Mouse (Mus musculus) midbrain, embryonic 16.5 days (tissue): ENCODE data around the gene Sema6d. TPM values are rescaled to one million over a fixed set of nuclear protein-coding genes. Genes with fewer than 3 reads are reported as not detected.

Experiments
- ATAC-seq: fragments of 200-750 bp; cut with Nextera tagmentation; 2 replicates; pipeline ENCODE4 v1.8.0; 2017; ENCODE audit warnings: moderate TSS enrichment
- H3K27ac ChIP-seq: fragments of 300-500 bp; sonication (generic); 2 replicates; pipeline ENCODE4 v1.5.1; 2014; ENCODE audit warnings: mild to moderate bottlenecking, low read length, mixed read lengths
- H3K27me3 ChIP-seq: fragments of 300-500 bp; sonication (generic); 2 replicates; pipeline ENCODE4 v1.6.1; 2014; ENCODE audit warnings: low read depth, low read length, mixed read lengths; ENCODE audit not compliant: control insufficient read depth, insufficient read depth
- H3K36me3 ChIP-seq: fragments of 300-500 bp; sonication (generic); 2 replicates; pipeline ENCODE4 v1.6.1; 2014; ENCODE audit warnings: mild to moderate bottlenecking, low read length, moderate library complexity, mixed read lengths; ENCODE audit not compliant: control insufficient read depth, insufficient read depth
- H3K4me1 ChIP-seq: fragments of 300-500 bp; sonication (generic); 2 replicates; pipeline ENCODE4 v1.6.1; 2014; ENCODE audit warnings: mild to moderate bottlenecking, low read length, mixed read lengths; ENCODE audit not compliant: control insufficient read depth, insufficient read depth
- H3K4me2 ChIP-seq: fragments of 300-500 bp; sonication (generic); 2 replicates; pipeline ENCODE4 v1.6.1; 2014; ENCODE audit warnings: mild to moderate bottlenecking, low read length, mixed read lengths
- H3K4me3 ChIP-seq: fragments of 300-500 bp; sonication (generic); 2 replicates; pipeline ENCODE4 v1.5.1; 2014; ENCODE audit warnings: low read depth, mild to moderate bottlenecking, low read length, moderate library complexity, mixed read lengths
- H3K9ac ChIP-seq: fragments of 300-500 bp; sonication (generic); 2 replicates; pipeline ENCODE4 v1.6.1; 2014; ENCODE audit warnings: low read depth, low read length, mixed read lengths
- H3K9me3 ChIP-seq: fragments of 300-500 bp; sonication (generic); replicated peaks from 2 replicates; pipeline ENCODE4 v1.6.1; 2014; ENCODE audit warnings: mild to moderate bottlenecking, low read length, mixed read lengths; ENCODE audit not compliant: control insufficient read depth, poor library complexity, severe bottlenecking
- WGBS: fragments of 180-500 bp; shearing (Covaris S2); extraction: QIAGEN DNeasy Blood & Tissue Kit; methylation state at CpG from one replicate; pipeline ENCODE4 v1.1.7; 2014; 5-methylcytosine and 5-hydroxymethylcytosine counted together
- polyA plus RNA-seq: library from polyadenylated mRNA; unstranded; fragments of >200 nt; fragmentation: Nextera tagmentation; extraction: Ambion mirVana; gene quantifications from 2 replicates; pipeline ENCODE4 v1.2.1, GENCODE M21; 2015

Gene Sema6d
- polyA plus RNA-seq, 1 experiment from 2014 or later, result 31.8 TPM

DNA sequence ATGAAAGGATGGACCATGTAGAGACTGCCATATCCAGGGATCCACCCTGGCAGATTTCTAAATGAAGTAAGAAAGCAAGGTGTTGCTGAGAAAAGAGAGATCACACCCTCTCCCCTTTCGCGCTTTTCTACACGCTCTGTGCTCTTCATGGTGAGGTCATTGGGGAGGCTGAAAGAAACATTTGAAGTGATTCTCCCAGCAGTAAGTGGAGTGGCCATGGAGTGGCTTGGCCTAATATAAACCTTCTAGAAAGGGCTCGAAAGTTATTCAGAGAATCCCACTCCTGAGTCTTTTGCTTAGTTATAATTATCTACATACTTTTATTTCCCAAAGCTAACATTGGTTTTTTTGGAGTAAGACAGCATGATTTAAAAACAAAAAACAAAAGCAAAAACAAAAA is 367.2 kb downstream of the Sema6d start:
- H3K4me1 ChIP-seq, result no peaks in the 10 kb centered on the region
- H3K27ac ChIP-seq, result no peak overlapping the region
- WGBS, result 95% methylated on average over 4 of the region's 4 CpGs
- ATAC-seq, result no peak
- H3K4me2 ChIP-seq, result no peak overlapping the region
- no peaks in the 10 kb centered on the region for H3K9me3 ChIP-seq
- H3K36me3 ChIP-seq, result no peaks in the 10 kb centered on the region
- H3K4me3 ChIP-seq, result no peak overlapping the region
- H3K27me3 ChIP-seq, result no peaks in the 10 kb centered on the region; the same call in 1 of the 2 replicates
- no peak overlapping the region for H3K9ac ChIP-seq

DNA sequence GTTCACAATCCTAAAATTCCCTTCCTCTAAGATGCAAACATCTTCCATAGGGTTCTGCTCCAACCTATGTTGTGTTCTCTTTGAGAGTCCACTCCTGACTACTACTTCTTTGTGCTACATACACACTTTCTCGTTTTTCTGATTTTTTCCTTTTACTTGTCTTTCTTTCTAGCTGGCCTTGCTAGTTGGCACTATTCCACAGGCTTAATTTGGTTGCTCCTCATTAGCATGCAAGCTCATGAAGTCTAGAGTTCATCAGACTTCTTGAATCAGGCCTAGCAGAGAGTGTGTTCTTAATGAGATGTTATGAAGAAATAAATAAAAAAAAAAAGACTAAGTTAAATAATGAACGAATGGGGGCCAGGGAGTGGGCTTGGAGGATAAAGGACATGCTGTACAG is 368.3 kb downstream of the Sema6d start:
- ATAC-seq, result no peak
- no peak overlapping the region for H3K9ac ChIP-seq
- H3K4me3 ChIP-seq, result no peak overlapping the region
- no peaks in the 10 kb centered on the region for H3K9me3 ChIP-seq
- no peaks in the 10 kb centered on the region for H3K36me3 ChIP-seq
- H3K4me2 ChIP-seq, result no peak overlapping the region
- H3K27me3 ChIP-seq, result no peaks in the 10 kb centered on the region; the same call in 1 of the 2 replicates
- 67% methylated on average over 2 of the region's 2 CpGs for WGBS
- no peak overlapping the region for H3K27ac ChIP-seq
- no peaks in the 10 kb centered on the region for H3K4me1 ChIP-seq

DNA sequence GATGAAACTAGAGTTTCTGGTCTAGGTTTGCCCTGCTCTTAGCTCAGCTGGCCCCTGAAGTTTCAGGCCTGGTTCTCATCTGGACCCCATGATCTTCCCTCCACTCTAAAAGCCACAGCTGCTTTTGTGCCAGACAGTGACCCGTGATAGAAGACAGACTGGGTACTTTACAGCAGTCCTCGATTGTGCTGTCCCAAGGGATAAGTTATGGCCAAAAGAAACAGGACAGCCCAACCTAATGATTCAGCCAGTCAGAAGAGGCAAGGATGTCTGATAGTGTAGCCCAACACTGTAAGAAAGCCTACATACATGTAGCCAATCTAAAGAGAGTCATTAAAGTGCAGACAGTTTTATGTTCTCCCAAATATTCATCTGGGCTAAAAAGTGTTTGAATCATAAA is 371.2 kb downstream of the Sema6d start:
- H3K36me3 ChIP-seq, result no peaks in the 10 kb centered on the region
- 76% methylated on average over 2 of the region's 2 CpGs for WGBS
- no peaks in the 10 kb centered on the region for H3K4me1 ChIP-seq
- peaks cover 4% of the 10 kb centered on the region; the same call in 1 of the 2 replicates for H3K27me3 ChIP-seq
- H3K4me2 ChIP-seq, result no peak overlapping the region
- no peaks in the 10 kb centered on the region for H3K9me3 ChIP-seq
- no peak overlapping the region for H3K4me3 ChIP-seq
- no peak for ATAC-seq
- H3K27ac ChIP-seq, result no peak overlapping the region
- H3K9ac ChIP-seq, result no peak overlapping the region

DNA sequence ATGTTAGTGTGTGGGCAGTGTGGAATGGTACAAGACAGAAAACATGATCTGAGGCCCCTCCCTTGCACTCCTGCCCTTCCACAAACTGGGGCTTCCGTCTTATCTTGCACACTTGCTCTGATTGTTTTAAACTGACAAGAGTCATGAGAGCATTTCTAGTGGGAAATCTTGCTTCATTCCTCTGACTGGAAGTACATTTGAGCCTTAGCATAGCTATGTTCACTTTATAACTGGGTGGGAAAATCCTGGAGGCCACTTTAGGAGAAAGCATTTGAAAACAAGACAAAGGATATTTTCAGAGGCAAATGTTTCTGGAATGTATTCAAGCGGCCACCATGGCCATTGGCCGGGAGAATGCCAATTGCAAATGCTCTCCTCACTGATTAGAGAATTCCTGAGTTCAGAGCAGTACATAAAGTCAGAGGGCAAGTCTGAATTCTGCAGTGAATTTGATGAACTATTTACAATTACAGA is 371.6 kb downstream of the Sema6d start:
- H3K27me3 ChIP-seq, result peaks cover 4% of the 10 kb centered on the region; the same call in 1 of the 2 replicates
- H3K4me3 ChIP-seq, result no peak overlapping the region
- no peaks in the 10 kb centered on the region for H3K9me3 ChIP-seq
- H3K9ac ChIP-seq, result no peak overlapping the region
- no peak overlapping the region for H3K4me2 ChIP-seq
- H3K4me1 ChIP-seq, result no peaks in the 10 kb centered on the region
- no peaks in the 10 kb centered on the region for H3K36me3 ChIP-seq
- H3K27ac ChIP-seq, result no peak overlapping the region
- no peak for ATAC-seq
- WGBS, result 53% methylated on average over 3 of the region's 3 CpGs

DNA sequence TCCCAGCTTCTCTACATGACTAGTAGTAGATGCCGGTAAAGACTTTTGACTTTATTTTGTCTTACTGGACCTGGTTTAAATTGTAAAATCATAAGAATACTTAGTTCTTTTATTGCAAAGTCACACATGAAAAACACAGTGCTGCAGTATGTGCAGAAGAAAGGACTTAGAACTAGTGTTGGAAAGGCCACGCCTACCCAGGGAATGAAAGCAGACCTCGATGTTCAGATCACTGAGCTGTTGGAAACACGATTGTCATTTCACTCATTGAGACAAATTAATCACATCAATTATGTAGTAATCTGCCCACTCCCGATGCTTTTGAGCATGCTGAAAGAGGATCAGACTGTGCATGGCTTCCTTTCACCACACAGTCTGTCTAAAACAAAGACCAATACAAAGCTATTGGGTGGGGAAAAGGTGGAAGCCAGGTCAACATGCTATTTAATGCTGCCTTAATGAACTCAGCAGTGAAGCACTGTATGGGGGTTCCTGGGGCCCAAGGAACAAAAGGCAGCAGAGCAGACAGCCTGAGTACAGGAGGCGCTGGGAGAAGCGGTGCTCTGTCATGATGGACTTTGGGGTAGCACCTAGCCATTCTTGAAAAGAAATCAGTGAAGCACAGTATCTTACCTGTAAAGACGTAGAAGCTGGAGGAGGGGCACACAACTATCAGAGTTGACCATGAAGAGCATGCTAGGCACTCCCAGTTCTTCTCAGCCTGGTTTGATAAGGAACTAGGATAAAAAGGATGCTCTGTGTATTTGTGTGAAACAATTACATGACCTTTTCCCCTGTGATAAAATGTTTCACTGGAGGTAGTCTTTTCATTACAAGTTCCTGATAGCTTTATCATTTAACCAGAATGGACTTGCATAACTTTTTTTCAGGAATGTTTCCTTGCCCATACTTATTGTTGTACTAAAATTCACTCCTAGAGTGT is 375.5 kb downstream of the Sema6d start:
- ATAC-seq, result no peak
- 54% methylated on average over 8 of the region's 8 CpGs for WGBS
- H3K27ac ChIP-seq, result no peak overlapping the region
- H3K4me2 ChIP-seq, result no peak overlapping the region
- peaks cover 4% of the 10 kb centered on the region; the same call in 1 of the 2 replicates for H3K27me3 ChIP-seq
- no peak overlapping the region for H3K4me3 ChIP-seq
- no peak overlapping the region for H3K9ac ChIP-seq
- no peaks in the 10 kb centered on the region for H3K9me3 ChIP-seq
- no peaks in the 10 kb centered on the region for H3K36me3 ChIP-seq
- H3K4me1 ChIP-seq, result peaks cover 6% of the 10 kb centered on the region; the same call in 1 of the 2 replicates

DNA sequence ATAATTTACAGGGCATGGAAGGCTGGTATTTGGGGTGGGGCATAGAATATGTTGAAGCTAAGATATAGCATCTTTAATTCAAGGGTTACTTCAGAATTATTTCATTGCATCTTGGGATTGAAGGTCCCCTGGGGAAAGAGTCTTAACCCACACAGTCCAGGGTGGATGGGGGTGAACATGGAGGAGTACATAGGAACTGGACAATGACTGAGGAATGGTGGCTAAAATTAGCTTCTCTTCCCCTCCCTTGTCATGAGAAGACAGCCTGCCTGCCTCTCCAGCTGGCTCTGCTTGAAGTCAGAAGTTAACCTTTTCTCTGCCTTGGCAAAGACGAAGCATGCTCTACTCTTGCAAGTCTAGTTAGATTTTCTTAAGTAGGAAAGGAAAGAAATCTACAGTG is 377.7 kb downstream of the Sema6d start:
- WGBS, result 76% methylated on average over 1 of the region's 1 CpGs
- ATAC-seq, result no peak
- Histone ChIP-seq H3K27ac (no peak overlapping the region), H3K27me3 (peaks cover 4% of the 10 kb centered on the region; the same call in 1 of the 2 replicates), H3K9me3 (no peaks in the 10 kb centered on the region), H3K36me3 (no peaks in the 10 kb centered on the region), H3K4me3 (no peak overlapping the region), H3K4me1 (peaks cover 19% of the 10 kb centered on the region), H3K4me2 (no peak overlapping the region), H3K9ac (no peak overlapping the region)

DNA sequence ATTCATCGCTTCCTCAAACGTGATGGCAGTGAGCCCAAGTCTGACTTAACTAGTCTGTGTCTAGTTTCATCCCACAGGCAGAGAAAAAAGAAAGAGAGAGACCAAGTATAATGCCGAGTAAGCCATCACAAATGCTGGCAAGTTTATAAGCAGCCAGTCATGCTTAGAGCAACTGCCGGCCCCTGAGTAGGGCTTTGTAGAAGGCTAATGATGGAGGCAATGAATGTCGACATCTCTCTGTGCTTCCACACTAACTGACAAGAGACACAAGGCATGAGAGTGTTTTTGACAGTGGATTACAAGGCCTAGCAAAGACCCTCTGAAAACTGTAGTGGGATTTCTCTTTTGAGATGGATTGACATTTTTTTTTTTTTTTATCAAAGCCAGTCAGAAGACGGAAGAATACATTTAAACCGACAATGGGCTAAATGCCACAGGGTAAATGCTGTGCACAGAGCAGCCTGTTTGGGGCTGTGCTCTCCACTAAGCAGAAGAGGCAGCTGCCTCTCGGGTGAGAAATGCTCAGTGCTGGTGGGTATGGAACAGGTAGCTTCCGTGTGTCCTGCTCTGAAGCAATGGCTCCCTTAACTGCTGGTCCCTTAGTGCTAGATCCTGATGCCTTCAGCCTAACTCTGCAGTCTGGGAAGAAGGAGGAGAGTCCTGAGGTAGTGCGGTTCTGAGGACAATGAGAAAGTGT is 380.7 kb downstream of the Sema6d start:
- Histone ChIP-seq H3K9ac (no peak overlapping the region), H3K36me3 (no peaks in the 10 kb centered on the region), H3K4me2 (no peak overlapping the region), H3K4me1 (peaks cover 27% of the 10 kb centered on the region), H3K27me3 (no peaks in the 10 kb centered on the region), H3K9me3 (no peaks in the 10 kb centered on the region), H3K27ac (no peak overlapping the region), H3K4me3 (no peak overlapping the region)
- ATAC-seq, result peak; percentile 63
- WGBS, result 35% methylated on average over 10 of the region's 10 CpGs

DNA sequence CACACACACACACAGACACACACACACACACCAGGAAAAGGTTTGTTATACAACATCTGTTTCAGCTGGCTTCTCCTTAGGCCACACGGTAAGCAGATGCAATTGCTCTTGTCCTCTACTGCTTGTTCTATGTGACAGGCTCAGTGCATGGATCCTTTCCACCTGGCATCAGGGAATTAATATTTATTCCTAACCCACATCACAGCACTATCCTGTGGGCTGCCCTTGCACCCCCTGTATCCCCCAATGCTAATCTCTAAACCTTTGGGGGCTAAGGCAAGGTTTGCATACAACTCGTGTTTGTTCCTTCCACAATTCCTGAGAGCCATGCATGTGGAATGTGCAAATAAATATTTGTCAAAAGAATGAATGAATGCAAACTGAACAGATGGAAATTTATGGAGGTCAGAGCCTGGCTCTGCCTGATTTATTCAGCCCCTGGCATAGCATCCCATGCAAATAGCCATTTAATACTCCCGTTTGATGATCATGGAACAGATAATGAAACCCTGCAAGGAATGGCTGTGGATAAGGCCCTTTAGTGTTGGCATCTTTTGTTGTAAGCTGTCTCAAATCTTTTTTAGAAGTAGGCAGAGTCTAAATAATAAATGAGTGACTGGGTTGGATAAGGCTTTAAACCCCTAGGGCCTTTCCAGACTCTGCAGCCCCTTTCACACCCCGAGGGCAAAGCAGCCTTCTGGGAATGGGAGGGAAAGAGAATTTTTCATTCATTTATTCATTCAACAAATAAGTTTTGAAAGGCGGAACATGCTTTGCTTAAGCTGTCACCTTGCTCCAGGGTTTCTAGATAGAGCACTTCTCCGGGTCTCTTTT is 383.1 kb downstream of the Sema6d start:
- Histone ChIP-seq H3K9me3 (no peaks in the 10 kb centered on the region), H3K36me3 (no peaks in the 10 kb centered on the region), H3K9ac (no peak overlapping the region), H3K27ac (peak overlapping the region; percentile 43; the same call in 1 of the 2 replicates), H3K4me3 (no peak overlapping the region), H3K27me3 (no peaks in the 10 kb centered on the region), H3K4me2 (no peak overlapping the region), H3K4me1 (peaks cover 24% of the 10 kb centered on the region)
- ATAC-seq, result peak; percentile 81
- 29% methylated on average over 6 of the region's 6 CpGs for WGBS
